Mouse (Mus musculus): ENCODE measurements around the gene Olfr209. TPM values are rescaled to one million over a fixed set of nuclear protein-coding genes. Genes with fewer than 3 reads are reported as not detected.
"Not testable (repeated sequence)": the region's sequence is repeated elsewhere in the genome, so short reads cannot be mapped to it uniquely, and the experiment has no call there.

Olfr209 gene
- polyA plus RNA-seq, 1 experiment = not detected

- WGBS = 80% methylated on average over 4 of the region's 4 CpGs
- TF ChIP-seq POLR2A (IDR thresholded peaks at IDR 0.05; ENCODE audit: low read depth, low read length) = no peak
- no peaks in the 10 kb centered on the region for H3K36me3 ChIP-seq (ENCODE audit: control insufficient read depth, insufficient read depth, low read length)
Observed at GRCm38 (mm10) chr16:59401985-59402384, 38.2 kb upstream of the Olfr209 start.

GRCm38 (mm10) chr16:59401102-59401501 lies 37.3 kb upstream of the Olfr209 start:
- Histone ChIP-seq H3K27ac (ENCODE audit: insufficient read depth, low read depth, low read length) (no peak overlapping the region), H3K4me3 (ENCODE audit: low read depth, low read length) (no peak overlapping the region), H3K36me3 (ENCODE audit: control insufficient read depth, insufficient read depth, low read length) (no peaks in the 10 kb centered on the region), H3K27me3 (ENCODE audit: control insufficient read depth, insufficient read depth, low read length) (no peaks in the 10 kb centered on the region), H3K4me1 (ENCODE audit: control insufficient read depth, insufficient read depth, insufficient read length, low read length) (no peaks in the 10 kb centered on the region)
- peak; percentile 11; the same call in 1 of the 2 replicates for TF ChIP-seq CTCF (IDR thresholded peaks at IDR 0.05; ENCODE audit: extremely low read depth, insufficient read length, insufficient replicate concordance, low read depth, low read length)
- TF ChIP-seq POLR2A (IDR thresholded peaks at IDR 0.05; ENCODE audit: low read depth, low read length) = no peak
- WGBS = 68% methylated on average over 7 of the region's 7 CpGs

More at GRCm38 (mm10) chr16:59401985-59402384, 38.2 kb upstream of the Olfr209 start:
- H3K4me1 ChIP-seq (ENCODE audit: control insufficient read depth, insufficient read depth, insufficient read length, low read length) = no peaks in the 10 kb centered on the region
- H3K27ac ChIP-seq (ENCODE audit: insufficient read depth, low read depth, low read length) = no peak overlapping the region
- H3K4me3 ChIP-seq (ENCODE audit: low read depth, low read length) = no peak overlapping the region
- no peaks in the 10 kb centered on the region for H3K27me3 ChIP-seq (ENCODE audit: control insufficient read depth, insufficient read depth, low read length)

GRCm38 (mm10) chr16:59393300-59393699 lies 29.5 kb upstream of the Olfr209 start:
- Histone ChIP-seq H3K36me3 (ENCODE audit: control insufficient read depth, insufficient read depth, low read length) (no peaks in the 10 kb centered on the region), H3K27me3 (ENCODE audit: control insufficient read depth, insufficient read depth, low read length) (no peaks in the 10 kb centered on the region), H3K27ac (ENCODE audit: insufficient read depth, low read depth, low read length) (no peak overlapping the region), H3K4me3 (ENCODE audit: low read depth, low read length) (no peak overlapping the region), H3K4me1 (ENCODE audit: control insufficient read depth, insufficient read depth, insufficient read length, low read length) (no peaks in the 10 kb centered on the region)
- 61% methylated on average over 3 of the region's 3 CpGs for WGBS
- TF ChIP-seq CTCF (IDR thresholded peaks at IDR 0.05; ENCODE audit: extremely low read depth, insufficient read length, insufficient replicate concordance, low read depth, low read length) (no peak), POLR2A (IDR thresholded peaks at IDR 0.05; ENCODE audit: low read depth, low read length) (no peak)

- Histone ChIP-seq H3K4me3 (ENCODE audit: low read depth, low read length) (no peak within 1 kb of the TSS), H3K27me3 (ENCODE audit: control insufficient read depth, insufficient read depth, low read length) (no peaks in the 10 kb centered on the region)
- TF ChIP-seq CTCF (IDR thresholded peaks at IDR 0.05; ENCODE audit: extremely low read depth, insufficient read length, insufficient replicate concordance, low read depth, low read length) = no peak
Observed at GRCm38 (mm10) chr16:59349146-59349545, 14.6 kb downstream of the Olfr209 start, which contains the start of gene Olfr206. TSS of gene Olfr206 (minus strand) at chr16:59349246.

GRCm38 (mm10) chr16:59331038-59331437 lies 32.8 kb downstream of the Olfr209 start, which contains the start of gene Olfr205:
TSS of gene Olfr205 (minus strand) at chr16:59331138.
- H3K4me3 ChIP-seq (ENCODE audit: low read depth, low read length) = no peak within 1 kb of the TSS
- H3K27me3 ChIP-seq (ENCODE audit: control insufficient read depth, insufficient read depth, low read length) = no peaks in the 10 kb centered on the region
- no peak for TF ChIP-seq POLR2A (IDR thresholded peaks at IDR 0.05; ENCODE audit: low read depth, low read length)
- H3K36me3 ChIP-seq (ENCODE audit: control insufficient read depth, insufficient read depth, low read length) = no peaks in the 10 kb centered on the region
- no peak within 1 kb of the TSS for H3K27ac ChIP-seq (ENCODE audit: insufficient read depth, low read depth, low read length)
- no peaks in the 10 kb centered on the region for H3K4me1 ChIP-seq (ENCODE audit: control insufficient read depth, insufficient read depth, insufficient read length, low read length)

More at GRCm38 (mm10) chr16:59349146-59349545, 14.6 kb downstream of the Olfr209 start, which contains the start of gene Olfr206:
- no peak within 1 kb of the TSS for H3K27ac ChIP-seq (ENCODE audit: insufficient read depth, low read depth, low read length)
- WGBS = 82% methylated on average over 1 of the region's 1 CpGs
- no peaks in the 10 kb centered on the region for H3K36me3 ChIP-seq (ENCODE audit: control insufficient read depth, insufficient read depth, low read length)
- H3K4me1 ChIP-seq (ENCODE audit: control insufficient read depth, insufficient read depth, insufficient read length, low read length) = no peaks in the 10 kb centered on the region

- not testable (repeated sequence) for H3K27me3 ChIP-seq (ENCODE audit: control insufficient read depth, insufficient read depth, low read length); H3K36me3 ChIP-seq (ENCODE audit: control insufficient read depth, insufficient read depth, low read length); H3K4me3 ChIP-seq (ENCODE audit: low read depth, low read length); H3K27ac ChIP-seq (ENCODE audit: insufficient read depth, low read depth, low read length); H3K4me1 ChIP-seq (ENCODE audit: control insufficient read depth, insufficient read depth, insufficient read length, low read length)
- 30% methylated on average over 1 of the region's 1 CpGs for WGBS
Observed at GRCm38 (mm10) chr16:59323262-59323661, 40.5 kb downstream of the Olfr209 start.

- H3K4me3 ChIP-seq (ENCODE audit: low read depth, low read length) = no peak within 1 kb of the TSS
- H3K27ac ChIP-seq (ENCODE audit: insufficient read depth, low read depth, low read length) = no peak within 1 kb of the TSS
- no peaks in the 10 kb centered on the region for H3K4me1 ChIP-seq (ENCODE audit: control insufficient read depth, insufficient read depth, insufficient read length, low read length)
- H3K36me3 ChIP-seq (ENCODE audit: control insufficient read depth, insufficient read depth, low read length) = no peaks in the 10 kb centered on the region
- no peaks in the 10 kb centered on the region for H3K27me3 ChIP-seq (ENCODE audit: control insufficient read depth, insufficient read depth, low read length)
- TF ChIP-seq POLR2A (IDR thresholded peaks at IDR 0.05; ENCODE audit: low read depth, low read length) = no peak
- no peak for TF ChIP-seq CTCF (IDR thresholded peaks at IDR 0.05; ENCODE audit: extremely low read depth, insufficient read length, insufficient replicate concordance, low read depth, low read length)
Observed at GRCm38 (mm10) chr16:59318148-59318547, 45.6 kb downstream of the Olfr209 start, which contains the start of gene Olfr204. TSS of gene Olfr204 (minus strand) at chr16:59318248.

Other genes starting within 250 kb of the Olfr209 start
- gene Olfr194, start 242.9 kb downstream of the Olfr209 start, polyA plus RNA-seq (2012; rRNA removed) = not detected in 2 replicates
- gene Olfr195, start 216.9 kb downstream of the Olfr209 start, polyA plus RNA-seq (2012; rRNA removed) = not detected in 2 replicates
- not detected in 2 replicates for gene Olfr196, start 193.5 kb downstream of the Olfr209 start, polyA plus RNA-seq (2012; rRNA removed)
- gene Olfr198, start 160.5 kb downstream of the Olfr209 start, polyA plus RNA-seq (2012; rRNA removed) = not detected in 2 replicates
- not detected in 2 replicates for gene Olfr199, start 144.2 kb downstream of the Olfr209 start, polyA plus RNA-seq (2012; rRNA removed)
- not detected in 2 replicates for gene Olfr201, start 91.4 kb downstream of the Olfr209 start, polyA plus RNA-seq (2012; rRNA removed)
- gene Olfr202, start 77.2 kb downstream of the Olfr209 start, polyA plus RNA-seq (2012; rRNA removed) = not detected in 2 replicates
- not detected in 2 replicates for gene Olfr203, start 65.1 kb downstream of the Olfr209 start, polyA plus RNA-seq (2012; rRNA removed)
- not detected in 2 replicates for gene Olfr204, start 45.7 kb downstream of the Olfr209 start, polyA plus RNA-seq (2012; rRNA removed)
- gene Olfr205, start 32.9 kb downstream of the Olfr209 start, polyA plus RNA-seq (2012; rRNA removed) = not detected in 2 replicates
- gene Olfr206, start 14.7 kb downstream of the Olfr209 start, polyA plus RNA-seq (2012; rRNA removed) = not detected in 2 replicates
- gene Gabrr3, start 43.3 kb upstream of the Olfr209 start, polyA plus RNA-seq (2012; rRNA removed) = not detected in 2 replicates
- 1.3 and 1.5 TPM in 2 replicates for gene Riox2, start 107.8 kb upstream of the Olfr209 start, polyA plus RNA-seq (2012; rRNA removed)
- 1.8 and 2.9 TPM in 2 replicates for gene Crybg3, start 237.0 kb upstream of the Olfr209 start, polyA plus RNA-seq (2012; rRNA removed)